Mouse (Mus musculus): ENCODE data around the gene G430095P16Rik. TPM values are rescaled to one million over a fixed set of nuclear protein-coding genes. Genes with fewer than 3 reads are reported as not detected.

Gene G430095P16Rik
- polyA plus RNA-seq, 1 experiment from 2014 or later = 7.8 TPM

DNA sequence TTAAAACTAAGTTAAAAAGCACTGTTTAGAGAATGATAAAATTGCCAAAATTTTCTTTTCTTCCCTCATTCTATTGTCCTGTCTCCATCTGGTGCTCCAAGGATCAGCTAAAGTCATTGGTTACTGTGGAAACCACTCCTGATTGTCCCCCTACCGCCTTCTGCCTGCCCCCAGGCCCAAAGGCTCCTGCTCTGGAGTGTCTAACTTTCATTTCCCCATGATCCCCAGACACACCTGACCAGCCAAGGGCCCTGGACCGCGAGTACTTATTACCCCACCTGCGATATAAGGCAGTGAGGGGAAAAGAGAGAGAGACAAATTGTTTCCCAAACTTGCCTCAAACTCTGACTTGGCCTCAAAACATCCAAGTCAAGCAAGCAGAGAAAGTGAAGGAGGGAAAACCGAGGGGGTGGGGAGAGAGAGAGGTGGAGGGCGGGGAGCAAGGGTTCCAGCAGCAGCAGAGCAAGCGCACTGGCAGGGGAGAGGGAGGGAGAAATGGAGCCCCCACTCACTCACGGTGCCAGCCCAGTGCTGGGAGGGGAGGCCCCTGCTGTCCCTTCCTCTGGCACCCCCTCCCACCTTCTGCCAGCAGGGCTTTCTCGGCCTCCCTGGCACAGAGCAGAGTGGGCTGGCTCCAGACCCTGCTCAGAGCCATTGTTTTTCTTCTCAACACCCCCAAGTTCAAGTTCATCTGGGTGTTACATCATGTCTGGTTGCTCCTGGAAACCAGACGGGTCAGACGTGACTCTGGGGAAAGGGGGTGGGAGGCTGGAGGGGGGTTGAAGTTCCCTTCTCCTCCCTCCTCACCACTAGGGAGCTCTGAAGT, 10.7 kb upstream of the G430095P16Rik start:
- Histone ChIP-seq H3K4me1 (peaks cover 81% of the 10 kb centered on the region), H3K27me3 (replicated peaks) (peaks cover 55% of the 10 kb centered on the region), H3K9ac (peak overlapping the region; percentile 41), H3K4me2 (peak overlapping the region; percentile 20), H3K4me3 (no peak overlapping the region), H3K27ac (replicated peaks) (peak overlapping the region; percentile 95), H3K9me3 (no peaks in the 10 kb centered on the region), H3K36me3 (peaks cover 25% of the 10 kb centered on the region)
- ATAC-seq (ENCODE audit: extremely low read depth, insufficient number of reproducible peaks, low FRiP score, low TSS enrichment) = peak; percentile 26; the same call in 1 of the 2 replicates
- 29% methylated on average over 11 of the region's 11 CpGs for WGBS

DNA sequence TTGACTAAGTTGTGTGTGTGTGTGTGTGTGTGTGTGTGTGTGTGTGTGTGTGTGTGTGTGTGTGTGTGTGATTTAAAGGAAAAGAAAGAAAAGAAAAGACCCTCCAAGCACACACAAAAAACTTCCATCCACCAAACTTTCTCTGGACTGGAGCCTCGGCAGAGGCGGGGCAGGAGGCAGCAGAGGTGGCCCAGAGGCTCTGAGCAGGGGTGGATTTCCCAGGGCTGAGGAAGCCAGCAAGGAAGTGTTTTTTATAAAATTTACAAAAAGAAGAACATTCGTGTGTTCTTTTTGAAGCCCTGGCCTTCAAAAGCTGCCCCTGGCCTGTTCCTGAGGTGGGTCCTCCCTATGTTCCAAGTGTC, 10.1 kb upstream of the G430095P16Rik start:
- Histone ChIP-seq H3K9me3 (no peaks in the 10 kb centered on the region), H3K27me3 (replicated peaks) (peaks cover 55% of the 10 kb centered on the region), H3K36me3 (peaks cover 24% of the 10 kb centered on the region), H3K9ac (peak overlapping the region; percentile 64), H3K4me2 (peak overlapping the region; percentile 16), H3K4me3 (no peak overlapping the region), H3K27ac (replicated peaks) (peak overlapping the region; percentile 95), H3K4me1 (peaks cover 75% of the 10 kb centered on the region)
- ATAC-seq (ENCODE audit: extremely low read depth, insufficient number of reproducible peaks, low FRiP score, low TSS enrichment) = no peak
- WGBS = 39% methylated on average over 3 of the region's 3 CpGs

- 61% methylated on average over 4 of the region's 4 CpGs for WGBS
- Histone ChIP-seq H3K27ac (replicated peaks) (peak overlapping the region; percentile 95), H3K4me2 (0 out of 2 replicates have a peak overlapping the region, but pooled peaks have one; percentile 16), H3K9ac (peak overlapping the region; percentile 64), H3K9me3 (no peaks in the 10 kb centered on the region), H3K4me3 (no peak overlapping the region), H3K36me3 (peaks cover 23% of the 10 kb centered on the region), H3K27me3 (replicated peaks) (peaks cover 54% of the 10 kb centered on the region), H3K4me1 (peaks cover 69% of the 10 kb centered on the region)
- ATAC-seq (ENCODE audit: extremely low read depth, insufficient number of reproducible peaks, low FRiP score, low TSS enrichment) = no peak
Measured at GRCm38 (mm10) chr8:84713381-84713780, 9.4 kb upstream of the G430095P16Rik start.

- 75% methylated on average over 4 of the region's 4 CpGs for WGBS
- no peaks in the 10 kb centered on the region for H3K9me3 ChIP-seq
- peaks cover 29% of the 10 kb centered on the region for H3K36me3 ChIP-seq
- H3K4me2 ChIP-seq = no peak overlapping the region
- no peak overlapping the region for H3K4me3 ChIP-seq
- no peak for ATAC-seq (ENCODE audit: extremely low read depth, insufficient number of reproducible peaks, low FRiP score, low TSS enrichment)
- H3K27ac ChIP-seq (replicated peaks) = peak overlapping the region; percentile 95
- H3K27me3 ChIP-seq (replicated peaks) = peaks cover 51% of the 10 kb centered on the region
- peaks cover 69% of the 10 kb centered on the region for H3K4me1 ChIP-seq
- peak overlapping the region; percentile 64; the same call in 1 of the 2 replicates for H3K9ac ChIP-seq
Measured at GRCm38 (mm10) chr8:84714161-84714560, 8.6 kb upstream of the G430095P16Rik start.

DNA sequence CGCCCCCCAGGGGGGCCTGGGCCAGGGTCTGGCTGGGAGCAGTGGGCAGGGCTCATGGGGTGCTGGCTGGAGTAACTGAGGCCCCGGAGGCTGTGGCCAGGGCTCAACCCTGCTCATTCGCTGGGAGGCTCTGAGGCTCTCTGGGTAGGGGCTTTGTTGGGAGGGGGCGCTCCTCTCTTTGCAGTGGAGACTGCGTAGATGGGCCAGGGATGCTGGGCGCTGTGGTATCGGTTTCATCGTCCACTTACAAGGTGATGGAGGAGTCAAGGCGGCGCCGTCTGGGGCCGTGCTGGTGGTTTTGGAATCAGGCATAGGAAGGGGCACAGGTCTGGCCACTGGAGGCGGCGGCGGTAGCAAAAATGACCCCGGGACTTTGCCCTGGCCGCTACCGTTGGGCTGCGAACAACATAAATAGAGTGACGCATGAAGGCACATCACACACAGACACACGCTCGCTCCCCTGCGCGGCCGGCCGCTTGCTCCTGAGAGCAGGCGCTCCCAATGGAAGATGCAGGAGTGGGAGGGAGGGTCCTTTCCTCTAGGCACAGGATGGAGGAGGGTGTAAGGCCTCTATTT, 6.8 kb upstream of the G430095P16Rik start:
- H3K9me3 ChIP-seq = no peaks in the 10 kb centered on the region
- peak overlapping the region; percentile 50 for H3K9ac ChIP-seq
- no peak overlapping the region for H3K27ac ChIP-seq (replicated peaks)
- peaks cover 42% of the 10 kb centered on the region for H3K36me3 ChIP-seq
- WGBS = 16% methylated on average over 27 of the region's 27 CpGs
- H3K4me2 ChIP-seq = peak overlapping the region; percentile 49
- no peak for ATAC-seq (ENCODE audit: extremely low read depth, insufficient number of reproducible peaks, low FRiP score, low TSS enrichment)
- peak overlapping the region; percentile 10; the same call in 1 of the 2 replicates for H3K4me3 ChIP-seq
- H3K4me1 ChIP-seq = peaks cover 71% of the 10 kb centered on the region
- peaks cover 61% of the 10 kb centered on the region for H3K27me3 ChIP-seq (replicated peaks)

- Histone ChIP-seq H3K4me3 (no peak overlapping the region), H3K4me2 (no peak overlapping the region), H3K9ac (0 out of 2 replicates have a peak overlapping the region, but pooled peaks have one; percentile 10), H3K27me3 (replicated peaks) (peaks cover 61% of the 10 kb centered on the region), H3K4me1 (peaks cover 70% of the 10 kb centered on the region), H3K9me3 (no peaks in the 10 kb centered on the region), H3K36me3 (peaks cover 48% of the 10 kb centered on the region), H3K27ac (replicated peaks) (peak overlapping the region; percentile 20; the same call in 1 of the 2 replicates)
- no peak for ATAC-seq (ENCODE audit: extremely low read depth, insufficient number of reproducible peaks, low FRiP score, low TSS enrichment)
- WGBS = 92% methylated on average over 11 of the region's 11 CpGs
Measured at GRCm38 (mm10) chr8:84716790-84717189, 6.0 kb upstream of the G430095P16Rik start.

GRCm38 (mm10) chr8:84718476-84718875, 4.3 kb upstream of the G430095P16Rik start:
- 87% methylated on average over 5 of the region's 5 CpGs for WGBS
- H3K27me3 ChIP-seq (replicated peaks) = peaks cover 57% of the 10 kb centered on the region

DNA sequence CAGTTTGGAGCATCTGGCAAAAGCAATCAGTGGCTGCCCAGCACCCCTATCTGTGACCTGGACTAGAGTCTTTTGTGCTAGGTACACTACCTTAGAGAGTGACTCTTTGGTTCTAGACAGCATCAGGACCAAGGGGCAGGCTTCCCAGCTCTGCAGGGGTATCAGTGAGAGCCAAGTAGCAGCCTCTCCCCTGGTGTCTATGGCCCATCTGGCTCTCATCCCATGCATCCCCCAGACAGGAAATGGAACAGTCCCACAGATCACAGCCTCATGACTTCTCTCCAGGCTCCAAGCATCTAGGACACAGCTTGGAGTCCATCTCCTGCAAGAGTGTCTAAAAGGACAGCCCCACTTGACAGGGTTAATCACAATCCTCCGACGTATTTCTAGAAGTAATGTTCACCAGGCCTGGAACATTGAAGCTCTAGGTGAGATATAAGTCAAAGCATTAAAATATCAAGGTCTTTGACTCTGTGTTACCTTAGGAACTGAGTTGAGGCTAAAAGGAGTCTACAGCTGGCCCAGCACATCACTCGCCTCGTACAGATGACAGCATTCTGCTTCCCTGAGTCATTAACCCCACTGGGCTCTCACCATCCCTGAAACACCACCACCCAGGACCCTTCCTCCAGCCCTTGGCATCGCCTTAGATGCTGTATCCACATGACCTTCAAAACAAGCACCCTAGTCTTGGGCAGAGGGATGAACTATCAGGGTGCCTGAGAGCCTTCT, 3.7 kb upstream of the G430095P16Rik start:
- Histone ChIP-seq H3K4me1 (peaks cover 71% of the 10 kb centered on the region), H3K9me3 (no peaks in the 10 kb centered on the region), H3K27me3 (replicated peaks) (peaks cover 51% of the 10 kb centered on the region), H3K4me3 (no peak overlapping the region), H3K27ac (replicated peaks) (no peak overlapping the region; the same call in 1 of the 2 replicates), H3K36me3 (peaks cover 49% of the 10 kb centered on the region), H3K9ac (peak overlapping the region; percentile 2; the same call in 1 of the 2 replicates), H3K4me2 (no peak overlapping the region)
- ATAC-seq (ENCODE audit: extremely low read depth, insufficient number of reproducible peaks, low FRiP score, low TSS enrichment) = no peak
- 73% methylated on average over 5 of the region's 5 CpGs for WGBS

More at GRCm38 (mm10) chr8:84718476-84718875, 4.3 kb upstream of the G430095P16Rik start:
- H3K4me3 ChIP-seq = no peak overlapping the region
- H3K4me2 ChIP-seq = no peak overlapping the region
- no peaks in the 10 kb centered on the region for H3K9me3 ChIP-seq
- H3K9ac ChIP-seq = peak overlapping the region; percentile 2; the same call in 1 of the 2 replicates
- H3K4me1 ChIP-seq = peaks cover 71% of the 10 kb centered on the region
- no peak for ATAC-seq (ENCODE audit: extremely low read depth, insufficient number of reproducible peaks, low FRiP score, low TSS enrichment)
- H3K27ac ChIP-seq (replicated peaks) = no peak overlapping the region
- peaks cover 53% of the 10 kb centered on the region for H3K36me3 ChIP-seq

DNA sequence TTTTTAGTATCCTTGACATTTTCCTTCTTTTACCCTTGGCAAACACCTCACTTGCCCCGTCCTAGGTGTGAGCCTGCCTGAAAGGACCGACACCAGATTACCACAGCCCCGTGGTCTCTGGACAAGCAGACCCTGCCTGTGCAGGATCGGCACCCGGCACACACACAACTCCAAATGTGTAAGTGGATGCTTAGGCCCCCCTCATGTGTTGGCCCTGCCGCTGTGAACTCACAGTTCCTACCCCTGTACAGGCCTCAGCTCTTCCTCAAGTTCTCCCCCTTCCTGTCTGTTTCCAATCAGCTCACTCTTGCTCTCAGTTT, 317 bp upstream of the G430095P16Rik start:
- peaks cover 85% of the 10 kb centered on the region for H3K4me1 ChIP-seq
- H3K27me3 ChIP-seq (replicated peaks) = peaks cover 23% of the 10 kb centered on the region
- H3K27ac ChIP-seq (replicated peaks) = peak overlapping the region; percentile 94
- no peaks in the 10 kb centered on the region for H3K9me3 ChIP-seq
- 54% methylated on average over 6 of the region's 6 CpGs for WGBS
- H3K4me3 ChIP-seq = peak overlapping the region; percentile 35
- H3K4me2 ChIP-seq = peak overlapping the region; percentile 62
- peaks cover 67% of the 10 kb centered on the region for H3K36me3 ChIP-seq
- ATAC-seq (ENCODE audit: extremely low read depth, insufficient number of reproducible peaks, low FRiP score, low TSS enrichment) = 0 out of 2 replicates have a peak, but pooled peaks have one; percentile 12
- peak overlapping the region; percentile 74 for H3K9ac ChIP-seq

DNA sequence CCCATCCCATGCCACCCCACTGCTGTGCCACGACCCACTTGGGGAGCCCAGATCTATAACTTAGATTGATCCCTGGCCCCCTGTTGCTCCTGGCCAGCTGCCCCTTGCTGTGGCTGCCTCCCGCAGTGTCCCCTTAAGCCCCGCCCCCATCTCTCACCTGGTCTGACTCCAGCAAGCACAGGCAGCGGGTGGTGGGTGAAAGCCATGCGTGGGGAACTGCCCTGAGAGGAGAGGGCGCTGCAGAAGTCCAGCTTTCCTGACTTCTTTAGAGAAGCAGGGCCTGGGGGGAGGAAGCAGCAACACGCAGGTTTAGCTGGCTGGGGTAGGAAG, 729 bp downstream of the G430095P16Rik start:
- 32% methylated on average over 7 of the region's 7 CpGs for WGBS
- ATAC-seq (ENCODE audit: extremely low read depth, insufficient number of reproducible peaks, low FRiP score, low TSS enrichment) = peak; percentile 45; the same call in 1 of the 2 replicates
- Histone ChIP-seq H3K4me1 (peaks cover 95% of the 10 kb centered on the region), H3K4me2 (peak overlapping the region; percentile 62), H3K9me3 (no peaks in the 10 kb centered on the region), H3K36me3 (peaks cover 63% of the 10 kb centered on the region), H3K4me3 (peak overlapping the region; percentile 35), H3K27me3 (replicated peaks) (peaks cover 13% of the 10 kb centered on the region; the same call in 1 of the 2 replicates), H3K9ac (peak overlapping the region; percentile 74), H3K27ac (replicated peaks) (peak overlapping the region; percentile 94)

DNA sequence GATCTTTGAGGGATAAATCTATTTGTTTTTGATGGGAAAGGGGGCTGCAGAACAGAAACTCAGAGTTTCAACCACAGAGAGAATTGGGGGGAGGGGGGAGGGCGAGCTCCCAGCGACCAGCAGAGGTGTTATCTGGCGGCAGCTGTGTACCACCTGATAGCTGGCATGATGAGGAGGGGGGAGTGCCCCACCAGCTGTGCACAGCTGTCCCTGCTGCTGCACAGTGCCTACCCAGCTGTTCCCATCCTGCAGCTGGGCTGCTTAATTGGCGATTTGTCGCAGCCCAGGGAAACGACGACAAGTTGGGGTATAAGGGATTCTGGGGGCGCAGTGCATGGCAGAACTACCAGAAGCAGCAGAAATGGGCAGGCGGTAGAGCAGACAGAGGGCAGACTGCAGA, 1.9 kb downstream of the G430095P16Rik start:
- 50% methylated on average over 9 of the region's 9 CpGs for WGBS
- H3K4me2 ChIP-seq = peak overlapping the region; percentile 62

More for the DNA sequence above, 1.9 kb downstream of the G430095P16Rik start:
- H3K9ac ChIP-seq = peak overlapping the region; percentile 74
- peaks cover 10% of the 10 kb centered on the region; the same call in 1 of the 2 replicates for H3K27me3 ChIP-seq (replicated peaks)
- H3K4me3 ChIP-seq = peak overlapping the region; percentile 10
- ATAC-seq (ENCODE audit: extremely low read depth, insufficient number of reproducible peaks, low FRiP score, low TSS enrichment) = no peak
- H3K27ac ChIP-seq (replicated peaks) = peak overlapping the region; percentile 94
- peaks cover 57% of the 10 kb centered on the region for H3K36me3 ChIP-seq
- peaks cover 97% of the 10 kb centered on the region for H3K4me1 ChIP-seq
- no peaks in the 10 kb centered on the region for H3K9me3 ChIP-seq
